Mouse (Mus musculus) liver, adult (tissue): ENCODE measurements around the gene Csrnp3.

Experiments
- GATA4 ChIP-seq: IDR thresholded peaks from 2 replicates; pipeline ENCODE4 v1.6.1; 2014; ENCODE audit warnings: mild to moderate bottlenecking, low read length; ENCODE audit not compliant: insufficient replicate concordance

The Csrnp3 gene

DNA sequence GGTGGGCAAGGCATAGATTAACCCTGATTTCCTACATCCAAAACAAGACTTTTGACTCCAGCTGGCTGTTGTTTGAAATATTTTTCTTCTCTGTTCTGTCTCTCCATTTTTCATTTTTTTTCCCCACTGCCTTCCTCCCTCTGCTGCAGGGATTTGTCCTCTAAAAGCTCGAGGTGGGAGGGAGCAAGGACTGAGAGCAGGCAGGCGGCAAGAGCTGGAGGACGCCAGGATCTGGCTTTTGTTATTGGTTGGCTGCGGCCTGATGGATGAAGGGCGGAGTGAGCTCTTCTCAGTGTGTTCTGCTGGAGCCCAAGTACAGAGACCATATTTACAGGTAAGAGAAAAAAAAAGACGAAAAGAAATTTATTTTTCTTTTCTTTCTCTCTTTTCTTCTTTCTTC, at the start of gene Csrnp3:
Gene Csrnp3, plus strand, starts transcription at position 217 of the 400 bp plus-strand sequence.
- no peak for TF ChIP-seq GATA4

DNA sequence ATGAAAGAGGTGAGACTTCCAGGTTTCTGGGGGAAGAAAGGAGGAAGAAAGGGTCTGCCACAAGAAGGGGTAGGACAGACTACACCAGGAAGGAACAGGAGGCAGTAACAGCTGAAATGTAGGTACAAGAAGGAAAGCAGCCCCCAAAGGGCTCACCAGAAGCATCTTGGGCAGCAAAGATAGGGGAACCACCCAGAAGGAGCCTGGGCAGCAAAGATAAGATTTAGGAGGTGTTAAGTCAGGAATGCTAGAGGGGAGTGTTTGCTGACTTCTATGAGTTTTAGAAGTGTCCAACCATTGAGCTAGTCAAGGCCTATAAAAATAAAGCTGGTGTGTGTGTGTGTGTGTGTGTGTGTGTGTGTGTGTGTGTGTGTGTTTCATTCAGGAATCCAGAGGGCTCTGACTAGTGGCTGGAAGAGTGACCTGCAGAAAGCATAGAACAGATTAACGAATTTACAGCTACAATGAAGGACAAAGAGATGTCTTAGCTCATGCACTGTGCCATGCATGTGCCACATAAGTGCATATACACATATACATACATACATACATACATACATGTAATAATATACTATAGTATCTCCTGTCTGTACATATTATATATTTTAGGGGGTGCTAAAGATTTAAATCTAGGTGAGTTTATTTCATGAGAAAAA, 44.4 kb upstream of the Csrnp3 start:
- TF ChIP-seq GATA4: no peak

DNA sequence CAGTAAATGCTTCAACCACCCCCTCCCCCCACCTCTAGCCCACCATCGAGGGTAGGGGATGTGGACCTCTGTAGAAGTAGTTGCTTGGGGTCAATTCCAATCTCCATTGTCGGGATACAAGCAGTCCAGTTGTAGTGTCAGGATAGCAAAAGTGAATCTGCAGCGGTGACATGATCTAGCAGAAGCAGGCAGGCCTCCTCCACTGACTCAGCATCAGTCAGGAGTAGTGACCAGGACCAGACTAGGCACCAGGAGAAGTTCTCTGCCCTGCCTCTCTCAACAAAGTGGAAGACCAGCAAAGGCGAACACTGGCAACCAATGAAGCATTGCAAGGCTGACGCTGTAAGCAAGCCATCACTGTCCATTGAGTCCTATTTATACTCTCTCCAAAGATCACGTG, 39.0 kb upstream of the Csrnp3 start:
- TF ChIP-seq GATA4: no peak

DNA sequence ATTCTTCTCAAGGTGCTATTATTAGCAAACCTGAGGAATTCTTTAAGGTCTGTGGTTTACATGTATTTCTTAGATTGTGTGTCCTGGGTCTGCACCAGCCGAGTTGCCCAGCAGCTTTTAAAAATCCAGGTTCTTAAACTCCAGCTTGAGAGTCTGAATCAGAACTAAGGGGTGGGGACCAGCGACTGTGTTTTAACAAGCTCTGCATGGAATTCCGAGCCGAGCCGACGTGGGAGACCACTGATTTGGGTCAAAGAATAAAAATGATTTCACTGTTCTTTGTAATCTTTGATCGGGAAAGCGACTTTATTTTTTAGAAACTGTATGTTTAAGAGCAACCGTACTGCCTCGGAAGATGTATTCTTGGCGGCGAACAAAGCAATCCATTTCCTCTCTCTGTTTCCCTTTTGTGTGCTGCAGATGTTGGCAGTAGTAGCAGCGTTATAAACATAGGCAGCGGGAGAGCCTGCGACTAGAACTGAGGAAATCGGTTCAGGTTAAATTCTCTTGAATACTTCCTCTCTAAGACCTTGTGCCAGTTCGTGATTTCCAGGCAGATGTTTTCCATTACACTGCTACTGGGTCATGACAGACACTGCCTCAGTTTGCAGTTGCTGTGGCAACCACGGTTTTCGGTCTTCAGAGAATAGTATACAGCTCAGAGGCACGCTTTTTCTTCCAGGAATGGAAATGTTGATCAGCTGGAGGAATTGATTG, 27.3 kb upstream of the Csrnp3 start:
- TF ChIP-seq GATA4: no peak

DNA sequence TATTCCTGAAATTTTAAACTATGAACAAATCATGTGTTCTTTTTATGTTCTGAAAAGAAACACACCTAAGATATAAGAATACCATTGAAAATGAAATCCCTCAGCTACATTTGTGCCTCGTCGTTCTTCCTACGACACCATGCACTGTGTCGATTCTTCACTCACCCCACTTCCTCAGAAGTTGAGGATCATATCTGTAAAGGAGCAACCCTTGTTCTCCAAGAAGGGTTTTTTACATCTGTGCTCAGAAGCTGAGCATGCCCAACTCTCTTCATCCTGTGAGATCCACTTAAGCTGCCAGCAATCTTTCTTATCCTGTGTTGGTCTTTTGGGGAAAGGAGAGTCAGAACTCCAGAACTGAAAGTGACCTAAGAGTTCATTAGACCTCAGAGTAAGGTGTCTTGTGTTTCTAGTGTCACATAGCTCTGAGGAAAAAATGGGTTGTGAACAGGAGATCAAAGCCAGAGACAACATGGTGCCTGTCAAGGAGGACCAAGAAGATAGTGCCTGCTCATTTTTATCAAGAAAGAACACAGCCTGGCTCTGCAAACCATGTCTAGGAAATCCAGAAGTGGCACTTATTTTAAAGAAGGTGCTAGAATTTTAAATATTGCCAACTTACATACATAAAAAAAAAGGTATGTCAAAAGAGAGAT, 25.3 kb upstream of the Csrnp3 start:
- no peak for TF ChIP-seq GATA4

DNA sequence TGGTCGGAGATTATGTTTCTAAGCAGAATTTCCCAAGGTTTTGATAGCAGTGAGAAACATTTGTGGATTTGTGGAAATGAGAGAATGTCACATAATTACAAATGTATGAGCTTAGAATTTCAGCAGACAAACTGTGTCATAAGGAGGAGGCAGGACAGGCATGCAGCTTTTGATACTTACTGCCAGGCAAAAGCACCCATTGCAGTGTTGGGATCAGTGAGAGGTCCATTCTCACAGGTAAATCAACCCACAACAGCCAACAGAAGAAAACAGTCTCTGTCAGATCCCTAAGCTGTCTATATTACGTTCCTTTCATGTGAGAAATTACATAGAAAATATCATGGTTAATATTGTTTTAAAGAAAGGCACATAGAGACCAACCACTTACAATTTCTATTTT, 19.3 kb upstream of the Csrnp3 start:
- TF ChIP-seq GATA4: no peak

DNA sequence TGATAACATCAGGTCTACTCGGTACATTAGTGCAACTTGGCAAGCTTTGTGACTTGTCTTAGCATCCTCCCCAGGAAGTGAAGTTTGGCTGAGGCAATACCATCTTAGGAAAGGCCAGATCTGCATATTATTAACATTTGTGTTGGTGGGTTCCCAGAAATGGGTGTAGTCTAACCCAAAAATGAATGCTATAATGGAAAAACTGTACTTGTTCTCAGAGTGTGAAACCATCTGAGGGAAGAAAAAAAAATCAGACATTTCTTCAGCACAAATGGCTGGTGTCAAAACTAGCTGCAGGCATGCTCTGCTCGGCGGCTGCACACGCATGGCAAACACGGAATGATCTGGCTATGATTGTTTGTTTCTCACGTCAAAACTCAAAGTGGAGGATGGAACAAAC, 18.8 kb upstream of the Csrnp3 start:
- no peak for TF ChIP-seq GATA4

DNA sequence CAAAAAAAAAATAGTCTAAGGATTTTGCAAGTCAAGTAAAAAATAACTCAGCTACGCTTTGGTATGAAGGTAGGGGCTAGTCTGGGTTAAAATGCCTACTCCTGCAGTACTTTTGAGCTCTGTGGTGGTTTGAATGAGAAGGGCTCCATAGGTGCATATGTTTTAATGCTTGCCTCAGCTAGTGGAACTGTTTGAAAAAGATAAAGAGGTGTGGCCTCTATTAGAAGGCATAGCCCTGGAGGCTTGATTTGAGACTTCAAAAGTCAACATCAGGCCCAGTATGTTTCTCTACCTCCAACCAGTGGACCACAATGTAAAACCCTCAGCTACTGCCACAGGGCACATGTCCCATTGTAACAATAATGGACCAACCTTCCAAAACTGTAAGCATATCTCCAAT, 16.9 kb upstream of the Csrnp3 start:
- TF ChIP-seq GATA4: no peak

DNA sequence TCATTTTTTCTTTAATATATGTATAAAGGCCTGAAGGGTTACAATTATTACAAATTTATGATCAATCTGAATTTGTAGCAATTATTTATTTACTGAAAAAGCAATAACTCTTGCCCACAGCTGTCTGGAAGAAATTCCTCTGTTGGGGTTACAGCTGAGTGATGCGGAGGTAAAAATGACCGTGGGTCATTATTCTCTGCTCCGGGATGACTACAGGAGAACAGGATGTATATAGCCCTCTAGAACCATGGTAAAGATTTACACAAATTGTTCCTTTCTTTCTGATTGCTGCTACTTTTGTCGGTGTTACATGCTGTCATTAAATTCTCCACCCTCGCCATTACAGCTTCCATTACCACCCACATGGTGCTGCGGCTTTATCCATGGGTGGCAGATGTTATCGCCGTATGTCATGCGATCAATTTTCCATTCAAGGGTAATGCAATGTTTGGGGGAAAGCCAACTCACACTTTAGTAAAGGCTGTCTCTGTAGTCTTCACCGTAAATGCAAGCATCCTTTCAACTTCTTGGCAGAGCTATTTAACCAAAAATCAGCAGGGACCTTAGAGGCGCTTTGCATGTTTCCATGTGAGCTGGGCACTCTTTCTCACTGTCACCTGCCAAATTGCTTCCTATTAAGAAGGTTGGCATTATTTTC, 12.7 kb upstream of the Csrnp3 start:
- no peak for TF ChIP-seq GATA4

DNA sequence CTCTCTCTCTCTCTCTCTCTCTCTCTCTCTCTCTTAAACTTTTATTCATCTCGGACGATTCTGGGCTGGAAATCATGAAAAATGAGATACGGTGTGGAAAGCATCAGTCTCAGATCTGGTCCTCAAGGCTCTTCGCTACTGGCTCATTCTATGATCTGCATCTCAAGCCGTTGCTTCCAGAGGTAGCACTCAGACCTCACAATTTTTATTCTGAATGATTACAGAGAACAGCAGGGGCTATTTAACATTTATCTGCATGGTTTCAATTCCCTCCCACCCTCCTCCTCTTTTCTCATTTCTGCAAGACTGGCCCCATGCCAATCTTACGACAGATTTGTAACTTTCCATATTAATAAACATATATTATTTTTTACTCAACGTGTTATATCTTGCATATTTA, 12.1 kb upstream of the Csrnp3 start:
- no peak for TF ChIP-seq GATA4

DNA sequence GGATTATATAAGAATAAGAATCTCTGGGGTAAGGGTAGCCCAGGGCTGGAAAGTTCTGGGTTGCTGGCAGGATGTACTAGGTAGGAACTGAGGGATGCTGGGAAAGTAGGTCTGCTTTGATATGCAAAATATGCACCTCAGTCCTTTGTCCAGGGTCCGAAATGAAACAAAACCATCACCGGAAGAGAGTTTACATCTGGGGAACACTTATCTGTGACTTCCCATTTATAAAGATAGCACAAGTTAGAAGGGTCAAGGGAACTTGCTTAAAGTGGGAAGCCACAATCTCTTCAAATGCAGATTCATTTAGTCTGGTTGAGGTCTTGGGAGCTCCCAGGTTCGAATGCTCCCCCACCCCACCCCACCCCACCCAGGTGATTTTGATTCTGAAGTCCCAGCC, 4.0 kb upstream of the Csrnp3 start:
- no peak for TF ChIP-seq GATA4

DNA sequence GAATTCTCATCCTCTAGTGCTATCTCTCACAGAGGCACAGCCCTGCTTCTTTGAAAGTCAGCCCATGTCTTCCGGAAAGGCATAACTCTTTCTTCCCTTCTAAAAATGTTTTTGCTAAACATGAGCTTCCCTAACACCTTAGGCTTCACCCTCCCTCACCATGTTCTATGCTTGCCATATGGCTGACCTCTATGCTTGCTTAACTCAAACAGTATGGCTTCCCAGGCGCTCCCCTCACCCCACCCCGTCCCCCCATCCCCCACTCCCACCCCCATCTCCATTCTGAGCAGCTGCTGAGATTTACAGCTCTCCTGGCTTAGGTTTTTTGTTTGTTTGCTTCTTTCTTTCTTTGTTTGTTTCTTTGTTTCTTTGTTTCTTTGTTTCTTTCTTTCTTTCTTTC, 3.2 kb upstream of the Csrnp3 start:
- TF ChIP-seq GATA4: no peak

DNA sequence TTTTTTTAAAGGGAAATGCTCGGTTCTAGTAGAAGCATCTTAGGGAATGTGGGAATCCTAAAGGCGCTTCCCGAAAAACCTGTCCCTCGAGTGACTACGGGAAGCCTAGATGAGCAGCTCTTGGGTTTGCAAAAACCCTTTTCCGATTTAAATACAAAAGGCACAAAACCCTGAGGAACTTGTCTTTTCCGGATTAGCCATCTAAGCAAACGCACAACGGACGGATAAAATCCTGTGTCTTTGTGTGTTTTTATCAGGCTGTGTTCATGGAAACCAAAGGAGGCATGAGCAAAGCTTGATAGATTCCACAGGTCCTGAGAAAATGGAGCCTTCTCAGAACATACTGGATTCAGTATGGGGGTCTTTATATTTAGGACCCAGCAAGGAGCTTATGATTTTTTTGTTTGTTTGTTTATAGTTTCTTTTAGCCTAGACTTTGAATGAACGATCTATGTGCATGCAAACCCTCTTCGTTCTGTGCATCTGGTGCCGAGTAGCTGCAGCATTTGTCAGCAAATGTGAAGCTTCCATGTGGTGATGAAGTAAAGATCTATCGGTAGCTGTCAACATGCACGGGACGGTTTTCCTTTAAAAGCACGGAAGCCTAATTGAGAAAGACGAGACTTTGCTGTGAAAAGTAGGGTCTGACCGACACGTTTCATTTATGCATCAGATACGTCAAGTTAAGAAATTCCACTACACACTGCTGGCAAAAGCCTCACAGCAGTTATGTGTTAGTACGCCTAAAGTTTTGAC, 611 bp downstream of the Csrnp3 start:
- TF ChIP-seq GATA4: no peak

DNA sequence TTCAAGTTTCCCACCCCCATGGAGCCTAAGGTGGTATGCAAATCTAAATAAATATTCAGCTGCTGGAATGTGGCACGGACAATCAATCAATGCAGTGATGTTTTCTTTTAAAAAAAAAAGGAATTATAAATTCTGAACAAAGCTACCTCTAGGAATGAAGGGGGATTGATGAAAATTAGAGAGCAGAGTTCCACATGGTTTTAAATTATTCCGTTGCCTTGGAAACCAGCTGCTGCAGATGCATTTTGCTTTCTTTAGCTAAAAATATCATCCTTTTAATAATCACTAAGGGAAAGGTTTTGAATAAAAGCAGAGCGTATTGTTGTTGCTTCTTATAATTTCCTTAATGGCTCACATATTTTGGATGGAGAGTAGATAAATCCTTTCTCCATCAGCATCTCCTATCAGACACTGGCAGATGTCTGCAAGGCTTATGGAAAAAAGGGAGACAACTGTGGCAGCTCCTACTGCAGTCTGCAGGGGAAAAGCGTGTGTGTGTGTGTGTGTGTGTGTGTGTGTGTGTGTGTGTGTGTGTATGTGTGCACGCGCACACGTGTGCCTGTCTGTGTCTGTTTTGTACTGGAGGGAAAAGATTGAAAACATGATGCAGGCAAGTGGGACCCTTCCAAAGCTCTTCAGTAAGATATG, 2.0 kb downstream of the Csrnp3 start:
- TF ChIP-seq GATA4: no peak

DNA sequence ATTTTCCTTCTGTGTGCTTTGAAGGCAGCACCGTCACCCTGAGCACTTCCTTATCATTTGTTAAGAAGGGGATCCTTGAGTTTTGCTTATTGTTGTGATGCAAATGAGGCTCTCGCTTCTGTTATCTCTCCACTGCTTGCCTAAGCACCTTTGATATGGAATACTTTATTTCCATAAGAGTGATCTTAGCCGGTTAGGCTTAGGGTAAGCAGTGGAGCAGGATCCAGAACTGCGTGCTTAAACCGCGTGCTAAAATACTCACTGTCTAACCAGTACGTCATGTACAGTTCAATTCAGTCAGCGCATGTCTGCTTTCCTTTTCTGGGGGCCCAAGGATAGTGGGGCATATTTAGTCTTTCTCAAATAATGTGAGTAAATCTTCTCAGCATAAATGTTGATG, 3.1 kb downstream of the Csrnp3 start:
- TF ChIP-seq GATA4: no peak
